Mouse (Mus musculus): ENCODE results near the gene Calhm3. TPM values are rescaled to one million over a fixed set of nuclear protein-coding genes. Genes with fewer than 3 reads are reported as not detected.

Gene Calhm3
- total RNA-seq, 4 experiments from 2014 or later, result not detected

DNA sequence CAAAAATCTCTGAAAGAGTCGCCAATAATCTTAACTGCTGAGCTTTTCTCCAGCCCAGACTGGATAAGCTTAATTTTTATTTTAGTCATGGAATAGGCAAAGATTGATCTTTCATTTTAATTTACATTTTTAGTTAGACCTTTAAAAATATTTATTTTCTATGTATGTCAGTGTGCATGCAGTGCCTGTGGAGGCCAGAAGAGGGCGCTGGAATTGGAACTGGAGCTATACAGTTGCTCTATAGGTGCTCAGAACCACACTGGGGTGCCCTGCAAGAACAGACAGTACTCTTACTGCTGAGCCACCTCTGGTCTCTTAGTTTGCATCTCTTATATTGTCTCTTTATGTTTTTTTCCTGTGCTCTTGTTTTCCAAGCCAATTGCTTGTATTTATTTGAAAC lies 34.8 kb downstream of the Calhm3 start:
- DNase-seq (ENCODE audit: low spot score in 2 of 2), result no peak

DNA sequence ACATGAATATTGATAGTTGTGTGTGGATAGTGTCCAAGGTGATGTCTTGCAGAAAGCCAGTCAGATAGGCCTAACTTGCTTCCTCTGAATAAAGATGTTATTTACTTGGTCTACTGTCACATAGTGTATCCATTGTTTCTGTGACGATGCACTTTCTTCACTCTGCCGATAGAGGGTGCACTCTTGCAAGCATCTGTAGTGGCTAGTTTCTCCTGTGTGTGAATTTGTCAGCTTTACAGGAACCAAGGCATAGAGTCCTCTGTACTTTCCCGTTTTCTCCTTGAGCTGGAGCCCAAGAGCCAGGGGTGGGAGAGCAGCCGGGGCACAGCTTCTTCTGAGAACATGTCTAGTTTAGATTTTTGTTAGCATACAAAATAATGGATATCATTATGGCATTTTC lies 36.5 kb downstream of the Calhm3 start:
- no peak for DNase-seq (ENCODE audit: low spot score in 2 of 2)

DNA sequence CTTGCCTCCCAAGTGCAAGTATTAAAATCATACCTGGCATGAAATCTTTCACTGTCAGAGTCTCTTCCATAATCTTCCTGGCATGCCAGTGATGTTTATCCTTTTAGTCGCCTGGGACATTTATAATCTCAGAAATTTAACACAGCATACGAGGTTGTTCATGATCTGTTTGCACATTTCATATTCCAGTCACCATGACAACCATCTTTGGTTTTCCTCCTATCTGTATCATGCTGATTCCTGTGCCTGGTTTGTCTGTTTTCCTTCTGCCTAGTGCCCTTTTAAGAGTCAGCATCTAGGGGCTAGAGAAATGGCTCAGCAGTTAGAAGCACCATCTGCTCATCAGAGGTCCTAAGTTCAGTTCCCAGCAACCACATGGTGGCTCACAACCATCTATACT lies 38.9 kb downstream of the Calhm3 start:
- no peak for DNase-seq (ENCODE audit: low spot score in 2 of 2)

DNA sequence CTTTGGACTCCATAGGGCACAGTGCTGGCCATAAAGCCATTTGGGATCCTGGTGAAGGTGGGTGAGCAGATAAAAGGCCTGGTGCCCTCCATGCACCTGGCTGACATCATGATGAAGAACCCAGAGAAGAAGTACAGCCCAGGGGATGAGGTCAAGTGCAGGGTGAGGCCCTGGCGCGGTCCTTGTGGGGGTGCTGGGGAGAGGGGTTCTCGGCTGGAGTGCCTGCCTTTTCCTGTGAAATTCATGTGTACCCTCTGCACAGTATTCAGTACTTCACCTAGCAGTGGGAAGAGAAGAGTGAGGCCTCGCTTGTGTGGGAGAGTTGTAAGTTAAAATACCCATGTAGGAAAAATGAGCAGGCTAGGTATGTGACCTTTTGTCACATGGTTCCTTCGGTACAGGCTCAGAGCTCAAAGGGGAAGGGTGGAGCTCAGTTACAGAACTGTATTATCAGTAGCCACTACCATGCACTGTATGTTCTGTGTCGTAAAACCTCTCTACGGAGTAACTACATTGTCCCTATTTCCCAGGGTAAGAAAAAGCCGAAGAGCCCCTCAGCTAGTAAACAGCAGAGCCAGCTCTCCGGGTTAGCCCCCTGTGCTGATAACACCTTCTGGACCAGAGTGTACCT lies 52.8 kb downstream of the Calhm3 start:
- DNase-seq (ENCODE audit: low spot score in 2 of 2), result no peak

Other genes starting within 250 kb of the Calhm3 start
- gene Ina, start 143.1 kb downstream of the Calhm3 start, total RNA-seq (2022), result 100 to 1,000 TPM; 175 to 187 (median 178) TPM
- 10 to 100 TPM; 70.8 to 83.9 (median 82.1) TPM for gene Nt5c2, start 142.6 kb downstream of the Calhm3 start, total RNA-seq (2022)
- 10 to 100 TPM; 14.4 to 15.8 (median 15.1) TPM for gene Pcgf6, start 106.9 kb downstream of the Calhm3 start, total RNA-seq (2022)
- gene Taf5, start 90.0 kb downstream of the Calhm3 start, total RNA-seq (2022), result 1 to 10 TPM; 4.8 to 6.0 (median 5.3) TPM
- gene Usmg5, start 67.1 kb downstream of the Calhm3 start, total RNA-seq (2022), result 100 to 1,000 TPM; 772 to 821 (median 786) TPM
- 10 to 100 TPM; 14.8 to 15.9 (median 15.3) TPM for gene Pdcd11, start 67.0 kb downstream of the Calhm3 start, total RNA-seq (2022)
- gene Calhm2, start 19.5 kb downstream of the Calhm3 start, total RNA-seq (2022), result 1 to 10 TPM; 4.4 to 6.6 (median 6.3) TPM
- gene Calhm1, start 13.5 kb downstream of the Calhm3 start, total RNA-seq (2022), result not detected
- 100 to 1,000 TPM; 159 to 179 (median 172) TPM for gene Neurl1a, start 21.1 kb upstream of the Calhm3 start, total RNA-seq (2022)

Measured in left cerebral cortex, adult 8-10 months (tissue).